Mouse (Mus musculus) v-Abl transformed pro-B cells (cell line): ENCODE data around the gene Arl14ep.

ENCODE experiments used
- in situ Hi-C, 2 experiments: fragments of 400-800 bp; cut with MboI; formaldehyde crosslinking; loops; one replicate each; pipeline ENCODE4 v1.15.1; 2025; ENCODE audit not compliant: unreplicated experiment in 2 of 2

Arl14ep gene

DNA sequence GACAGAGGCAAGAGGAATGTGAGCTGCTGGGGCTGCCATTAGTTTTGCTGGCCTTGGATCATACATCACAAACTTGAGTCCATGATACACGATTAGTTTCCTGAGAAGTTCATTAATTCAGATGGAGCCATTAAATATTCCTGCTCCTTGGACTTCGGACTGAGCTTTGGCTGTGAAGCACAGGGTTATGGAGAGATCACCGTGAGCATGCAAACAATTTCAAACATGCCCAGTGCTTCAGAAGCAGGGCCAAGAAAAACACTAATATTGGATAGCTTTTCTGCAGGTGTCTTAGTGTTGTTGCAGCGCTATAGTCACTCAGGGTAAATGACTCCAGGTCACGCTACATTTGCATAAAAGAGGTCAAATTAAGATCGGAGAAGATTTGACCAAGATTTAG is 15.3 kb downstream of the Arl14ep start:
- in situ Hi-C loops, result loop anchor here (10.0 to 25.0 kb wide), 3 partner anchors 1347 to 1947 kb away; partner anchors contain the start of gene Eif3m (in 2 of the 2)

DNA sequence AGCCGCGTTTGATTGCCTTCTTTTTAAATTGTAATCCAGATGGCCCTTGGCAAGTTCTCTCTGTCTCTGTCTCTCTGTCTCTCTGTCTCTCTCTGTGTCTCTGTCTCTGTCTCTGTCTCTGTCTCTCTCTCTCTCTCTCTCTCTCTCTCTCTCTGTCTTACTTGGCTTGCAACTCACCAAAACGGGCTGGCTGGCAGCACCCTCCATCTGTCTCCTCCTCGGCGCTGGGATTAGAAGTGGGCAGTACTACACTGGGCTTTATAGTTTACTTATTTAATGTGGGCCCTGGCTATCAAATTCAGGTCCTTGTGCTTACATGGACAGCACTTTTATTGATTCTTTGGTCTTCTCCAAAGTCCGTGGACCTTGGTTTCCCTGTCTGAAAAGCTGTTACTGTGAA is 18.1 kb downstream of the Arl14ep start:
- in situ Hi-C loops, result loop anchor here (10.0 to 25.0 kb wide), 3 partner anchors 1344 to 1944 kb away; partner anchors contain the start of gene Eif3m (in 2 of the 2)

DNA sequence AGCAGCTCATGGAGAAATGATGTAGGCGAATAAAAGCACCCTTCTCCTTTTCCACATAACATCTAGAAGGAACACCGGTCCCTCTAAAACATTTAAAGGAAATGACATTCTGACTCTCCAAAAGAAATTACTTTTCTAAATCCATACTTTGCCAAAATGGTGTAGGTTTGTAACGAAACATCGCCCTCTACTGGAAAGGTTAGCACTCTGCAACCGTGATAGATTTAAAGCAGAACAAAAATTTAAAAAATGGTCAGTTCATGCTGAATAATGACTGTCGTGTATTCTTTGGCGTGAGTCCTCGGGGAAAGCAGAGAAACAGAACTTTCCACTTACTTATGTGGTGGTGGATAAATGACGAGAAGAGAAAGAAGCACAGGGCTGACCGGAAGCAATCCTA is 18.6 kb downstream of the Arl14ep start:
- in situ Hi-C loops, result loop anchor here (10.0 to 25.0 kb wide), 3 partner anchors 1343 to 1943 kb away; partner anchors contain the start of gene Eif3m (in 2 of the 2)

DNA sequence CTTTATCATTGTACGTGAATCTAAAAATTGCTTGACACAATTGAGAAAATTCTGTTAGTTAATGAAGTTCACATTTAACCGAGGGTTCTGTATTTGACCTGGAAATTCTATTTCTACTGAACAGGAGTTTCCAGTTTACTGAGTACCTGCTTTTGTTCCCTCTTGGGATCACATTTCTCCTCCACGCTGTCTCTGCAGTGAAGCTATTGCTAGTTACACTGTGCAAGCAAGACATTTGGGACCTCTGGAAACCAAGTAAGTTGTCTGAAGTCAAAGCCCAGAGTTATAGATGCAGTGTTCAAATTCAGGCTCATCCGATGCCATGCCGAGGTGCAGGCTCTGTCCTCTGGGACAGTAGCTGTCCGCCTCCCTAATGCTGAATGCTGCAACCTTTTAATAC is 19.2 kb downstream of the Arl14ep start:
- in situ Hi-C loops, result loop anchor here (10.0 to 25.0 kb wide), 3 partner anchors 1343 to 1943 kb away; partner anchors contain the start of gene Eif3m (in 2 of the 2)

DNA sequence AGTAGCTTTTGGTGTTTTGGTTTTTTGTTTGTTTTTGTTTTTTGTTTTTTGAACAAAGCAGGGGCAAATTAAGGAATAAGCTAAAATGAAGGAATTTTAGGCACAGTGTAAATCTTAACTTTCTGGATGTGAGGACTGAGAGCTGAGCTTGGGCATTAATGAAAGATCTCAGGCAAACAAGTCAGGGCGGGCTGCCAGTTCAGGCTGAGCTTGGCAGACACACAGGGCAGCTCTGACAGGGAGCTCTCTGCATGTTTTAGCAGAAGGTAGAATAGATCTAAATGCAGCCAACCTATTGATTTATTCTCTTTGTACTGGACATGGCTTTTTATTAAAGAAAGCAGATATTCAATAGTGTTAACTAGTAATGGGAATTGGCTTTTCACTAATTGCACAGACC is 31.8 kb downstream of the Arl14ep start:
- in situ Hi-C loops, result no loop called here

DNA sequence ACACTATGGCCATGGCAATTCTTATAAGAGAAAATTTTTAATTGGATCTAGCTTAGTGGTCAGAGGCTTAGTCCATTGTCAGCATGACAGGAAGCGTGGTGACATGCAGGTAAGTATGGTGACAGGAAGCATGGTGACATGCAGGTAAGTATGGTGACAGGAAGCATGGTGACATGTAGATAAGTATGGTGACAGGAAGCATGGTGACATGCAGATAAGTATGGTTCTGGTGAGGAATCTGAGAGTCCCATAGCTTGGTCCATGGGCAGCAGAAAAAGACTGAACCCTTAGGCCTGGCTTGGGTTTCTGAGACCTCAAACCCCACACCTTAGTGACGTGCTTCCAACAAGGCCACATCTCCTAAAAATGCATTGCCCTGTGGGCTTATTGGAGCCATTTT is 38.5 kb downstream of the Arl14ep start:
- in situ Hi-C loops, result no loop called here

DNA sequence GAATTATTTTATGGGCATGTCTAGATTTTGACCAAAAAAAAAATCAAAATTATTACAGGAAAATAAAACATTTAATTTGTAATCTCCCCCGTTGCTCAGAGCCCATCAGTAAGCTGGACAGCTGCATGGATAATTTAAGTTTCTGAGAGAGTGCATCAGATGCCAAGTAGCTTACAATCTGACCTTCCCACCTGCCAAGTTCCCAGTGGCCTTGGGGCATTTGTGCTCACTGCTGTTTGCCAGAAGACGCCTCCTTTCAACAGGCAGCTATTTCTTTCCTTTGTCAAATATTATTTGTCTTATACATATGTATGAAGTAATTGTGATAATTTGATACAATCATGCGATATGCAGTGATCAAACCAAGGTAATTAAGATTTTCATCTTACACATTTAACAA is 44.3 kb downstream of the Arl14ep start:
- in situ Hi-C loops, result no loop called here
